Mouse (Mus musculus) hindbrain, embryonic 16.5 days (tissue): ENCODE results near the gene Cog4. TPM values are rescaled to one million over a fixed set of nuclear protein-coding genes. Genes with fewer than 3 reads are reported as not detected.

Experiments
- ATAC-seq: fragments of 200-750 bp; cut with Nextera tagmentation; 2 replicates; pipeline ENCODE4 v1.8.0; 2017; ENCODE audit warnings: moderate TSS enrichment, moderate library complexity
- H3K27ac ChIP-seq: fragments of 300-500 bp; sonication (generic); 2 replicates; pipeline ENCODE4 v1.5.1; 2014; ENCODE audit warnings: low read depth, mild to moderate bottlenecking, control low read depth, low read length, moderate library complexity
- H3K27me3 ChIP-seq: fragments of 300-500 bp; sonication (generic); replicated peaks from 2 replicates; pipeline ENCODE4 v1.6.1; 2014; ENCODE audit warnings: low read length; ENCODE audit not compliant: control insufficient read depth, insufficient read depth
- H3K36me3 ChIP-seq: fragments of 300-500 bp; sonication (generic); 2 replicates; pipeline ENCODE4 v1.6.1; 2014; ENCODE audit warnings: mild to moderate bottlenecking, low read length, moderate library complexity, mixed read lengths; ENCODE audit not compliant: control insufficient read depth, insufficient read depth
- H3K4me1 ChIP-seq: fragments of 300-500 bp; sonication (generic); 2 replicates; pipeline ENCODE4 v1.6.1; 2014; ENCODE audit warnings: low read depth, low read length; ENCODE audit not compliant: control insufficient read depth, insufficient read depth
- H3K4me2 ChIP-seq: fragments of 300-500 bp; sonication (generic); 2 replicates; pipeline ENCODE4 v1.6.1; 2014; ENCODE audit warnings: mild to moderate bottlenecking, low read length, control low read depth, moderate library complexity
- H3K4me3 ChIP-seq: fragments of 300-500 bp; sonication (generic); 2 replicates; pipeline ENCODE4 v1.5.1; 2014; ENCODE audit warnings: mild to moderate bottlenecking, low read length, control low read depth, moderate library complexity
- H3K9ac ChIP-seq: fragments of 300-500 bp; sonication (generic); 2 replicates; pipeline ENCODE4 v1.6.1; 2014; ENCODE audit warnings: low read depth, mild to moderate bottlenecking, control low read depth, low read length, moderate library complexity
- H3K9me3 ChIP-seq: fragments of 300-500 bp; sonication (generic); 2 replicates; pipeline ENCODE4 v1.6.1; 2014; ENCODE audit warnings: mild to moderate bottlenecking, low read length, moderate library complexity; ENCODE audit not compliant: control insufficient read depth
- WGBS: fragments of 180-500 bp; shearing (Covaris S2); extraction: QIAGEN DNeasy Blood & Tissue Kit; methylation state at CpG from one replicate; pipeline ENCODE4 v1.1.7; 2014; 5-methylcytosine and 5-hydroxymethylcytosine counted together
- polyA plus RNA-seq: library from polyadenylated mRNA; unstranded; fragments of >200 nt; fragmentation: Nextera tagmentation; extraction: Ambion mirVana; gene quantifications from 2 replicates; pipeline ENCODE4 v1.2.1, GENCODE M21; 2015

Cog4 gene
- polyA plus RNA-seq, 1 experiment from 2014 or later = 74.1 TPM

DNA sequence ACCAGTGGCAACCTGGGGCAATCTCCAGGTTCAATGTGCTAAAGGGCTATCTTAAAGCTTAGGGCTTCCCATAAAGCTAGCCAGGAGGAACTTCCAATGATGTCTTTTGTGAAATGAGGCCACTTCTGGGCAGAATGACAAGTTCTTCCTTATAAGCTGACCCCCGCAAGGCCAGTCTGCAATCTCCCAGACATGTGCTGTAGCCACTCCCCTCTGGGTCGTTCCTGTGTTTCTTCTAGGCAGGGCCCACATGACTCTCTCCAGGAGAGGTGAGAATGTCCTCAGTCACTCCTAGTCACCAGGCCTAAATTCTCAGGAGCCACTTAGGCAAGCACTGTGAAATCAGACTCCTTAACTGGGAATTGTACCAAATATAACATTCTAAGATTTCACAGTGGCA, 36.6 kb upstream of the Cog4 start:
- WGBS = 66% methylated on average over 2 of the region's 2 CpGs
- ATAC-seq = no peak
- Histone ChIP-seq H3K4me1 (no peaks in the 10 kb centered on the region), H3K27me3 (no peaks in the 10 kb centered on the region), H3K4me3 (no peak overlapping the region), H3K36me3 (peaks cover 49% of the 10 kb centered on the region), H3K9ac (no peak overlapping the region), H3K9me3 (no peaks in the 10 kb centered on the region), H3K27ac (no peak overlapping the region), H3K4me2 (no peak overlapping the region)

DNA sequence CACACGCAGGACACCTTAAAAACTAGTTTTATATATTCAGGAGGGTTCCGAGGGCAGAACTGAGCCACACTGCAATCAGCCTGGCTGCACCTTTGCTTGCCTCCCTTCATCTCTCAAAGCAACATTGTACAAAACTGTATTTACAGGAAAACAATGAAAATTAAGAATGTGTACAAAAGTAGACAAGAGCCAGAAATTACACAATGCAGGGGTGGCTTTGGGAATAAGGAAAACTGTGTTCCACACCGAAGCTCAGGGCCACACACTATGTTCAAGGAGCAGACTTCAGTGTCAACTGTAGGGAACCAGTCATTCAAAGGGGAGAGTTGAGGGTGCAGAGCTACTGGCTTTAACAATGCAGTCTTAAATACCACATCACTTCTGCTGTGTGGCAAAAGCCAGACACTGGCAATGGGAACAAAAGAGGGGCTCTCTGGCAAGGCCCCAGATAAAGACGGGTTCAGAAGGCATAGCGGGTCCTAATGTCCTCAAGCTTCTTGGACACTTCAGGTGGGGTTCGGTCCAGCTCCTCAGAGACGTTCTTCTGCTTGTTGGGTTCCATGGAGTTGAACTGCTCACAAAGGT, 35.8 kb upstream of the Cog4 start:
- no peak for ATAC-seq
- Histone ChIP-seq H3K4me3 (no peak overlapping the region), H3K27me3 (no peaks in the 10 kb centered on the region), H3K36me3 (peaks cover 54% of the 10 kb centered on the region), H3K4me2 (no peak overlapping the region), H3K27ac (no peak overlapping the region), H3K9ac (no peak overlapping the region), H3K9me3 (no peaks in the 10 kb centered on the region), H3K4me1 (no peaks in the 10 kb centered on the region)
- 83% methylated on average over 7 of the region's 7 CpGs for WGBS

DNA sequence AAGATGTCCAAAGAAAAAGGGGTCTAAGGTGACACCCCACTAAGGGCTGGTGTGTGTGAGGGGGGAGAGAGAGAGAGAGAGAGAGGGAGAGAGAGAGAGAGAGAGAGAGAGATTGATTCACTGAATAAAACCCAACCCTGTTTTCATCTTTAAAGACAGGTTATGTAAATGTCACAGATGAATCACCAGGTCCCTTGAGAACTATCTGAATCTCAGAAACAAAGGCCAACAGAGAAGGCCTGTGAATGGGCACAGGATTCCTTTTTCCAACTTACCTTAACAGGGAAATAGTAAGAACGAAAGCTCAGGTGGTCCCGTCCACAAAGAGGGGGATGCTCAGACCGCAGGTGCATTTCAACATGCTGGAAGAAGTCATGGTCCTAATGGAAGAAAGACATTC, 35.3 kb upstream of the Cog4 start:
- Histone ChIP-seq H3K4me1 (no peaks in the 10 kb centered on the region), H3K36me3 (peaks cover 59% of the 10 kb centered on the region), H3K4me3 (no peak overlapping the region), H3K9me3 (no peaks in the 10 kb centered on the region), H3K27me3 (no peaks in the 10 kb centered on the region), H3K27ac (no peak overlapping the region), H3K9ac (no peak overlapping the region), H3K4me2 (no peak overlapping the region)
- WGBS = 92% methylated on average over 3 of the region's 3 CpGs
- no peak for ATAC-seq

DNA sequence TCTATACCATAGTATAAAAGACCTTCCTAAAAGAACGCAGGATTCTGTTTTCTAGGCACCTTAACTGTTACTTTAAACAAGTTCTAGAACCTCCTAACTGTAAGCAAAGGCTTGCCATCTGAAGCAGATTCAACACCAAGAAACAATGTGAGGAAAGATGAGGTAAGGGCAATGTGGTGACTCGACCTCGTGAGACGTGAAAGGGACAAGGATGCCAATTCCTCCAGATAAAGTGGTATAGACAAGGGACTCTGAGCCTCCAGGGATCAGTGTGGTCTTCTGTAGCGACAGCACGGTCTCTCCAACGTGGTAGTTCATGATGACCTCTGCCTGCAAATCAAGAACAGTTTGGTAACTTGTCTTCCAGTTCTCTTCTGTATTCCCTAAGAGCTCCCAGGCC, 34.6 kb upstream of the Cog4 start:
- Histone ChIP-seq H3K4me3 (no peak overlapping the region), H3K27me3 (no peaks in the 10 kb centered on the region), H3K4me2 (no peak overlapping the region), H3K36me3 (peaks cover 62% of the 10 kb centered on the region), H3K9me3 (no peaks in the 10 kb centered on the region), H3K27ac (no peak overlapping the region), H3K4me1 (no peaks in the 10 kb centered on the region), H3K9ac (no peak overlapping the region)
- ATAC-seq = no peak
- WGBS = 94% methylated on average over 7 of the region's 7 CpGs

DNA sequence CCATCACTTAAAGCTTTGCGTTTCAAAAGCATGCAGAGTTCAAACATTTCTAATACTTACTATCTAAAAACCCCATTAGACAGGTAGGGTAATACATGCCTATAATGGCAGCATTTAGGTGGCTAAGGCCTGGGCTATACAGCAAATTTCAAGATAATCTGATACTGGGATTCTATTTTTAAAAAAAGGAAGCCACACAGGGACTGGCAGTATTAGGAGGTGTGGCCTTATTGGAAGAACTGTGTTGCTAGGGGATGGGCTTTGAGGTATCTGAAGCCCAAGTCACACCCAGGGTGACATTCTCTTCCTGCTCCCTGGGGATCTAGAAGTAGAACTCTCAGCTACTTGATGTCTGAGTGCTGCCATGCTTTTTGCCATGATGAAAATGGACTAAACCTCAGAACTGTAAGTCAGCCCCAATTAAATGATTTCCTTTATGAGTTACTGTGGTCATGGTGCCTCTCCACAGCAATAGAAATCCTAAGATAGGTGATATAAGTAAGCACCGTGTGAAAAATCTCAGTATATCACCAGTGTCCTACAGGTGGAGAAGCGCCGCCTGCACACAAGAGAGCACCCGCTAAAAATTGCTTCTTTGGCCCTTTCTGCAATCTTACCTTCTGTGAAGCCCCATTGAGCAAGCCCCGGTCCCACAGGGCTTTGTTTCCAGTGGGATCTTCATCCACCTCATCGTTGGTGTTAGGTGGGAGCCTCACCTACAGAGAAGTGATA, 33.9 kb upstream of the Cog4 start:
- H3K36me3 ChIP-seq = peaks cover 68% of the 10 kb centered on the region
- no peak overlapping the region for H3K4me2 ChIP-seq
- H3K27me3 ChIP-seq = no peaks in the 10 kb centered on the region
- H3K9me3 ChIP-seq = no peaks in the 10 kb centered on the region
- ATAC-seq = no peak
- no peaks in the 10 kb centered on the region for H3K4me1 ChIP-seq
- no peak overlapping the region for H3K27ac ChIP-seq
- H3K4me3 ChIP-seq = no peak overlapping the region
- 95% methylated on average over 7 of the region's 7 CpGs for WGBS
- H3K9ac ChIP-seq = no peak overlapping the region

DNA sequence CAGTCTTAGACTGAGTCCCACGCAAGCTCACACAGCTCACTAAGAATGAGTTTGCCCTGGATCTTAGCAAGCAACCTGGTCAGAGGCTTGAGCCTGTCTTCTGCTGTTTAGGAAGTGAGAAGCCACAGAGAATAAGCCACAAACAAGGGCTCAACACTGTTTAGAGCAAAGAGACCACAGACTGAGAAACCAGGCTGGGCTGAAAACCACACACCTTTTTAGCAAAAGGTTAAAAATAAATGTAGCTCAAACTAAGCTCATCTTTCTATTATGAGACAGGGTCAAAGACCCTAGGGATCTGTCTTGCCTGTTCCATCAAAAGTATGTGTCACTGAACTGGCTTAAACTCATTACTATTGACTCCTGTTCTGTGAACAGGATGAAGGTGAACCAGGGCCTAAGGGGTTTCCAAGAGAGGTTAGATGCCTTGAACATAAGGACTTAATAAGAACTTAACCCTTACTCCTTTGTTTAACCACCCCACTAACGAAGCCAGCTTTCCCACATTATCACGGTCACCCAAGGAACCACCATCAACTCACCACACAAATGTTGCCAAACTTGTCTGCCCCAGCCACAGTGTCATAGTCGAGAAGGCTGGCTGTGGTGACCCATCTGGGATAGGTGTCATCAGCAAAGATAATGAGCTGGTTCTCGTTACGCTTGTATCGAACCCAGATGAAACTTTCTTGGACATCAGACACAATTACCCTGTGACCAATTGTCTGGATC, 33.2 kb upstream of the Cog4 start:
- WGBS = 93% methylated on average over 7 of the region's 7 CpGs
- H3K4me2 ChIP-seq = no peak overlapping the region
- ATAC-seq = no peak

DNA sequence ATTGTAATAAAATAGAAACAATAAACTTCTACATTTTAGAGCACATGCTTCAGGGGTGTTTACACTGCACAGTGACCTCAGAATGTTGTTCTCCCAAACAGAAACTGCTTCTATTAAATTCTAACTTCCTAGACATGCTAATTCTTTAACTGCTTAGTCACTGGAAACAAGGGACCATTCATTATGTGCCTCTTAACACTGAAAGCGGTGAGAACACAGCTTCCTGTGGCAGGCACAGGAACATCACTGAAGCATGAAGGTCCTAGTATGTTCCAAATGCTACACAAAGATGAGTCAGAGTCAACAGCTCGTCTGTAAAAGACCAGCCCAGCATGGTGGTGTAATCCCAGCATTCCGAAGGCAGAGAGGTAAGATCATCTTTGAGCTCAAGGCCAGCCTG, 31.1 kb upstream of the Cog4 start:
- Histone ChIP-seq H3K36me3 (peaks cover 77% of the 10 kb centered on the region), H3K4me2 (no peak overlapping the region), H3K27me3 (no peaks in the 10 kb centered on the region), H3K4me3 (no peak overlapping the region), H3K9me3 (no peaks in the 10 kb centered on the region), H3K27ac (no peak overlapping the region), H3K4me1 (no peaks in the 10 kb centered on the region), H3K9ac (no peak overlapping the region)
- ATAC-seq = no peak
- 67% methylated on average over 3 of the region's 3 CpGs for WGBS

More for the DNA sequence above, 33.2 kb upstream of the Cog4 start:
- no peak overlapping the region for H3K27ac ChIP-seq
- no peaks in the 10 kb centered on the region for H3K9me3 ChIP-seq
- no peak overlapping the region for H3K9ac ChIP-seq
- H3K27me3 ChIP-seq = no peaks in the 10 kb centered on the region
- H3K4me1 ChIP-seq = no peaks in the 10 kb centered on the region
- H3K4me3 ChIP-seq = no peak overlapping the region
- H3K36me3 ChIP-seq = peaks cover 71% of the 10 kb centered on the region

- H3K4me3 ChIP-seq = no peak overlapping the region
These were observed 29.4 kb upstream of the Cog4 start for GRCm38 (mm10) chr8:110816990-110817389.

DNA sequence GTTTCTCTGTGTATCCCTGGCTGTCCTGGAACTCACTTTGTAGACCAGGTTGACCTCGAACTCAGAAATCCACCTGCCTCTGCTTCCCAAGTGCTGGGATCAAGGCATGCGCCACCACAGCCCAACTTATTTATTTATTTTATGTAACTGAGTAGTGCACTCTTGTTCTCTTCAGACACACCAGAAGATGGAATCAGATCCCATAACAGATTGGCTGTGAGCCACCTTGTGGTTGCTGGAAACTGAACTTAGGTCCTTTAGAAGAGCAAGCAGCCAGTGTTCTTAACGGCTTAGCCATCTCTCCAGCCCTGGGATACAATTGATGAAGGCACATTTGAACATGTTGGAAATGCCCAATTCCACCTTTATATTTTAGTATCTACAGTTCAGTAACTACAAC, 27.8 kb upstream of the Cog4 start:
- Histone ChIP-seq H3K4me1 (no peaks in the 10 kb centered on the region), H3K36me3 (peaks cover 62% of the 10 kb centered on the region), H3K4me2 (no peak overlapping the region), H3K27me3 (no peaks in the 10 kb centered on the region), H3K4me3 (no peak overlapping the region), H3K9me3 (no peaks in the 10 kb centered on the region), H3K9ac (no peak overlapping the region), H3K27ac (no peak overlapping the region)
- no peak for ATAC-seq
- WGBS = 86% methylated on average over 3 of the region's 3 CpGs

More at GRCm38 (mm10) chr8:110816990-110817389, 29.4 kb upstream of the Cog4 start:
- 93% methylated on average over 1 of the region's 1 CpGs for WGBS
- Histone ChIP-seq H3K4me2 (no peak overlapping the region), H3K36me3 (peaks cover 70% of the 10 kb centered on the region), H3K27ac (no peak overlapping the region), H3K9ac (no peak overlapping the region), H3K27me3 (no peaks in the 10 kb centered on the region), H3K9me3 (no peaks in the 10 kb centered on the region), H3K4me1 (no peaks in the 10 kb centered on the region)
- ATAC-seq = no peak
